Mouse (Mus musculus) monocyte, adult 2 months (primary cell): Measurements from ENCODE around the gene Kcne1.

Experiments used
- DNase-seq, 2 experiments: peaks; one replicate each; pipeline ENCODE4 v3.0.0; 2022; ENCODE audit warnings: low spot score in 2 of 2, low read depth in 1 of 2

Gene Kcne1

DNA sequence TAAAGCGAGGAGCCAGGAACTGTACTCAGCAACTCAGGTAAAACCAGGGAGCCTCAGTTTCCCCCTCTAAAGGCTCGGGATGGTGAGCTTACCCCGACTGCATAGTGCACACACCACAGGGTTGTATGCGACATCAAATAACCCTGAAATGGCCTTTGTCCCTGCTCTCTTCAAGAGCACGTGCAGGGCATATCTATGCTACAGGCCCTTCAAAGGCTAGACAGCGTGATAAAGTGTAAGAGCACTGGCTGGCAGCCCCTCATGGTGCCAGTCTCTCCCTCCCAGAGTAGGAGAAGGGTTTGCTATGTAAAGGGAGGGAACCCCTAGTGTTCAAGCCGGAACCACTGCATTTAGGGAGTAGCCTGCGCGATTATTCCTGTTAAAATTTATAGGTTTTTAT, 2.2 kb downstream of the Kcne1 start:
- no peak for DNase-seq

DNA sequence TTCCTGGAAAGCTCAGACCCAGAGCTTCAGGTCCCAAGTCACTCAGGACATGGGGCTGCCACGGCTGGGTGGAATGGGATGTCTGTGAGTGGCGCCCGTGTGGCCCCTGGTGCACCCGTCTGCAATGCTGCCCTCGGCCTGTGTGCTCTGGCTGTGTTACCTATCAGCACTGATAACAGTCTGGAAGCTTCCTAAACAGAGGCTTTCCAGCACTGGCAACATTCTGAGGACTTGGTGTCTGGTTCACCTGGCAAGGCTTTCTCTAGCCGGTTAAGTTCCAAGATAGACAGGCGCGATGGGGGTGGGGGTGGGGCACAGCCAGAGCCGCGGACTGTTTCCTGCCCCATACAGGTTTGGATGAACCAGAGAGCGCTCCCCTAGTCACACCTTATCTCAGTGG, 3.3 kb downstream of the Kcne1 start:
- no peak for DNase-seq

DNA sequence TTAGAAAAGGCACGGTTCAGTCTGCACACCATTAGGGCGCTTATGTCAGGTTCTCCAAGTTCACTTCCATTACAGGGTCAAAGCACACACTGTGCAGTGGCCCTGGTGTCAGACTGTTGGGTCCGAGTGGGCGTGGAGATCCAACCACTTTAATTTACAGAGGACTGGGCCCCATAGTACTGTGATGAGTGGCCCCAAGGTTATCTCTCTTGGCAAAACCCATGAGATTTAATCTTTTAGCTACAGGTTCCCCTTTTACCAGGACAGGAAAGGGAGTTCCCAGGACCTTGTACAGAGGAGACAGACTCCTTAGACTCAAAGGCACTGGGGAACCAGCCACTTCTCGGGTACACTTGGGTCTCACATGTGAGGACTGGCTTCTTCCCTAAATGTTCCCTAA, 3.9 kb downstream of the Kcne1 start:
- DNase-seq = no peak

DNA sequence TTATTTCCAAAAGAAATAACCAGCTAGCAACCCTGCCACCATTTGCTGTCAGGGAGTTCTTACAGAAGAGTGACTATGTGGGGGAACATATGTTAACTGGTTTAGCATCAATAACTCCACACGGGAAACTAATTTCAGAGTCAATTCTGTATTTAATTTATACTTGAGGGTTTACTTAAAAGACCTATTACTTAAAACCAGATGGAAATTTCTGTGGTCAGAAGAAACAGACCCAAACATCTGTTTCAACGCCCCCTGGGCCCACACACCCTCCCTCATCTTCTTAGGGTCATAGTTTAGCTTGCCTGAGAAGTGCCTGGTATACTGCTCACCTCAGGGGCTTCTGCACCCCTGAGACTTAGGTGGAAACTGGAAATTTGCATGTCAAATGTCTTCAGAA, 5.4 kb downstream of the Kcne1 start:
- no peak for DNase-seq

DNA sequence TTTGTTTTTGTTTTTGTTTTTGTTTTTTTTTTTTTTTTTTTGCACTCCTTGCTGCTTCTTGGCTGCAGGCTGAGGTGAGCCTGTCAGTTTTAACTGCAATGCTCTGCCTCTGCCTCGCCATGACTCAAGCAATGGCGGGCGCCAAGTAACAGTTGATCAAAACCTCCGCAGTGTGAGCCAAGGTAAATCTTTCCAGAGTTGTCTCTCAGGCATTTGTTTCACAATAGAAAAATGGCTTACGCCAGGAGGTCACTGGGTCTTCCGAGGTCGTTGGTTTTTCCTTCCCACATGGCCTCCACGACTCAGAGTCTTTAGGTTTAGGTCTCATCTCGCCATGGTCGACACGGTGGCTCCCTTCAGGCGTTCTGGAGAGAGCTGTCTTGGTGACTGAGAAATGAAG, 6.0 kb downstream of the Kcne1 start:
- no peak for DNase-seq

DNA sequence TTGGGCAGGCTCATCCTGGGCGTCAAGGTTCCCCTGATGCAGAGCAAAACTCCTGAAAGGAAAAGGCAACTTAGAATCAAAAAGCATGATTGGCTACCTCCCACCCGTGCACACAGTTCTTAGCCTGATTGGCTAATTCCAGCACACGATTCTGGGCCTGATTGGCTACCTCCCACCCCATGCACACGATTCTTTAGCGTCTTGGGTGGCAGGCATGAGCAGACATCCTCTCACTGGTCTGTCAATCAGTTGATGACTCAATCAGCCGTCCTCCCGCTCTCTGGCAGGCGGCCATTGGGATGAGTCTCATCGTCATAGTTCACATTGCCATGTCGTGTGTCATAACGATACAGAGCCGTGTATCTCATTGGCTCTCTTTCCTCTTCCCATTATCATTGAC, 10.3 kb downstream of the Kcne1 start:
- DNase-seq = no peak

DNA sequence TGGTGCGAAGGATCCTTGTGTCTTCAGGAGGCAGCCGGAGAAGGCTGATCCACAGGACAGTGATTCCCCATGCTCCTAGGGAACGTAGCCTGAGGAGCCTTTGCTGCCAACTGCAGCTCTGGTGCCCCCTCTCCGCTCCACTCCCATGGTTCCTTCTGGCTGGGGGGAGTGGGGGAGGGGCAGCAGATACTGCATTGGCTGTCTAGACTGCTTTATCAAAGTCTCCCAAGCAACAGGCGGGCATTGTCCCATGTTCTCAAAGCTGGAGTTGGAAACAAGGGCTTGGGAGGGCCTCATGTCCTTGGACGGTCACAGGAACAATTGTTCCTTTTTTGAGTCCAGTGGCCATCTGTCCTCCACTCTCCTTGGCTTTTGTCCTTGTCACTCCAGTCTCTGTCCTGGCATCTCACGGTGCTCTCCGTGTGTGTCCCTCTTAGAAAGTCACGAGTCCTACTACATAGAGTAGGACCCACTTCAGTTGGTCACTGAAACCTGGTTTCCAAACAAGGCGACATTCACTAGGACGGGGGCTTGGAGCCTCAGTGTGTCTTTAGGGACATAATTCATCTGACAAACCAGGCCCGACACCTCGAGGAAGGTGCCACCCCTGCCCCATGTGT, 12.9 kb downstream of the Kcne1 start:
- no peak for DNase-seq

DNA sequence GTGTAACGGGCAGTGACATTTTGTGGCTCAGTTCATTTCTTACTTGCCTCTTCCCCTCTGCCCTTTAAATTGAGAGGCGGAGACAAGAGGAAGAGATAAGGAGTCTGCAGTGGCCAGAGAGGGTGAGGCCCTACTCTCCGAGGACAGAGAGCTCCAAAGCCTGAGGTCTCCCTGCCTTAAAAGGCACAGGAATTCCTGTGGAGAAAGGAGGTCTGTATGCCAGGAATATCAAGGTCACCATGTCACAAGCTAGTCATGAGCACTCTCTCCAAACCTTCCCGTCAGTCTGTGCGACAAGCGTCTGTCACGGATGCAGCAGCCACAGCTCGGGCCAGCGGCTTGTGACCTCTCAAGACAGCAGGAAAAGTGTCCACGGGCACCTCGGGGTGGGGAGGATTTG, 14.1 kb downstream of the Kcne1 start:
- no peak for DNase-seq

DNA sequence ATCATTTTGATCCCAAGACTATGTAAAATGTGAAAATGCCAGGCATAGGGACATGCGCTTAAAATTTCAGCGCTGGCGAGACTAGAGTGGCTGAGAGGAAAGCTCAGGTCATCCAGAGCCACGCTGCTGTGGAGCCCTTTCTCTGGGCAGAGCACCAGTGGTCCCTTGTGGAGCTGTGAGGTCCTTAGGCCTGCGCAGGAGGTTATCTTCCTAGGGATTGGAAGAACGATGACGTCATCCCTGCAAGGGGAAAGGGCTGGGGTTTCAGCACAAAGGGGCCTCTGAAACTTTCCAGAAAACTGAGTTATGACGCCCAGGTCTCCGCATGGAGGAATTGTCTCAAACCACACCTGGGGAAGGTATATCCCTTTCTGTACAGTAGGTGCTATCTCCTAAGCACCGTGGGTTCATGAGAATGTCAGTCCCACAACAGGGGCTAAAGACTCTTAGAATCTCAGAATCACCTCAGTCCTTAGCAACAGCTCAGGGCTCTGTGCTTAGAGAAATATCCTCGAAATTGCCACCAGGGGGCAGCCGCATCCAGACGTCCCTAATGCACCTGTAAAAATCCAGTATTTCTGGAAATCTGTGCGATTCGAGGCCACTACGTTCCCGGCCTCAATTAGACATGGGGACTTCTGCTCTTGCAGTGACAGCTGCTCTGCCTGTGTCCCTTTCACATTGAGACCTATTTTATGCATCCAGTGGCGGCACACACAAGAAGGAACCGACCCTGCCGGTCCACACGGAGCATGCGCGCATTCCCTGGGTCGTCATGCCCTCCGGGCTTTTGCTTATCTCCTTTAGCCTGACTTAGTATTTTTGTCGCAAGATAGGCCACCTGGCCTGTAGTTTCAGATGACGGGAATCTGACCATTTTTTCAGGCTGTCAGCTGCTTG, 18.4 kb downstream of the Kcne1 start:
- DNase-seq = peak in 1 of 2 experiments; percentile 1

DNA sequence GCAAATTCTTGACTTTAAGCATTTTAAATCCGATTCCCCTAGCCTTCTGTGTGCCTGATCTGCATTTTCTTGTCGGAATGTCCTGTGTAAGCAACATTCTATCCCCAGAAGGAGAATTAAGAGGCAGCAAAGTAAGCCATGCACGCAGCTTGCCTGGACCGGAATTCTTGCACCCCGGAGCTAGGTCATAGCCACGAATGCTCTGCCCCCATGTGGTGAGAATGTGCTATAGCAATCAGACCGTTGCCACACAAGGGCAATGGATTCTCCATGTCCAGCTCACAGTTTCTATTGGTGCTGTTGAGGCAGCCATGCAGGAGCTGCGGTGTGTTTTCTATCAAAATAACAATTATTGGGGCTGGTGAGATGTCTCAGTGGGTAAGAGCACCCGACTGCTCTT, 23.0 kb downstream of the Kcne1 start:
- peak in 1 of 2 experiments; percentile 14 for DNase-seq

DNA sequence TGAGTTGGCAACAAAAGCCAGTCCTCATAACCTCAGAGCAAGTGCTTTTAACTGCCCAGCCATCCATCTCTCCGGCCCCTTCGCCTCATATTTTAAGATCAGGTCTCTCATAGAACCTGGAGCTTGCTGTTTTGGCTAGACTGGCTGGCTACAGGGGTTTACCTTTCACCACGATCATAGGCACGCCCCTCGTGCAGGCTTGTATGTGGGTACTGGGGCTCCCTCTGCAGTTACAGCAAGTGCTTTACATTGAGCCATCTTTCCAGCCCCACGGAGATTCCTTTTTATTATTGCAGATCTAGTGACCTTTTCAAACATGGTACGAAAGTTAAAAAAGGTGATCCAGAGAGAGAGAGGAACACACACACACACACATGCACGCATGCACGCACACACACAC, 24.7 kb downstream of the Kcne1 start:
- DNase-seq = no peak

DNA sequence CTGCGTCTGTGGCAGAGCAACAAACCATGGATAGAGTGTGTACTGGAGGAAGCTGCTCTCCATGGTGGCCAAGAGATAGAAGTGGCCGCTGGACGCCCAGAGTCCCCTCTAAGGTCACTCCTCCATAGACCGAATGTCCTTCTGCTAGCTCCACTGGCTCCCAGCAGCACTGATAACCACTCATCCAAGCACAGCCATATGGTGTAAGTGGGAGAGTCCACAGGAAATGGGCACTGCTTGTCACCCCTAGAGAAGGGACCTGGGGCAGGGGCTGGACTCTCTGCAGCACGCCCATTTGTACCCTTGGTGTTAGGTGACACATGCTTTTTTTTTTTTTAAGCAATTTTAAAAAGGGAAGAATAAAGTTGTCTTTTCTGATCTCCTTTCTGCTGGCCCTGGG, 28.3 kb downstream of the Kcne1 start:
- no peak for DNase-seq

DNA sequence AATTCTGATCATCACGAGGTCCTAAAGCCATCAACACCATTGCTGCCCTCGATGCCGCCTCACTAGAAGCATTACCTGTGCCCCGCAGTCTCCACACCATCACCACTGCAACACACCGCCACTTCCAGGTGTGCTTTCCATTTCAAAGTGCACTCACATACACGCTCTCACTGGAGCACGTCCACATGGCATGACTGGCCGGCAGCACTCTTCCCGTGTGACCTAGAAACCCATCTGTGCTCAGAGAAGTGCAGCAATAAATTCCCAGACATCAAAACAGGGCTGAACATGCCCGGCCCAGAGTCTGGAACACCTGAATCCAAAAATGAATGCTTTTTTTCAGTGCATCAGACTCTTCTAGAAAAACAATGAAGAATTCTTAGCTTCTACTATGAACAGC, 31.4 kb downstream of the Kcne1 start:
- no peak for DNase-seq

DNA sequence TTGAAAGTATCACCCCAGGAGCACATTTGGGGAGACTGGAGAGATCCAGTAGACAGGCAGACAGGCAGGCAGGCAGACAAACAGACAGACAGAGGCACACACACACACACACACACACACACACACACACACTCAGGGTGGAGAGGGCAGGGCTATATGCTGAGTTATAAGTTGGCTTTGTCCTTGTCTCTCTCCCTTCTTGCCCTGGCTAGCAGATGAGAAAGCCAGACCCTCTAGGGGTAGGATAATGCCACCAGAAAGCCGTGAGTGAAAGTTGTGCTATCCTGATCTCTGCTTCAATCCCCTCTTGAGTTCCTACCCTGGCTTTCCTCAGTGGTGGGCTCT, 34.2 kb downstream of the Kcne1 start:
- no peak for DNase-seq

DNA sequence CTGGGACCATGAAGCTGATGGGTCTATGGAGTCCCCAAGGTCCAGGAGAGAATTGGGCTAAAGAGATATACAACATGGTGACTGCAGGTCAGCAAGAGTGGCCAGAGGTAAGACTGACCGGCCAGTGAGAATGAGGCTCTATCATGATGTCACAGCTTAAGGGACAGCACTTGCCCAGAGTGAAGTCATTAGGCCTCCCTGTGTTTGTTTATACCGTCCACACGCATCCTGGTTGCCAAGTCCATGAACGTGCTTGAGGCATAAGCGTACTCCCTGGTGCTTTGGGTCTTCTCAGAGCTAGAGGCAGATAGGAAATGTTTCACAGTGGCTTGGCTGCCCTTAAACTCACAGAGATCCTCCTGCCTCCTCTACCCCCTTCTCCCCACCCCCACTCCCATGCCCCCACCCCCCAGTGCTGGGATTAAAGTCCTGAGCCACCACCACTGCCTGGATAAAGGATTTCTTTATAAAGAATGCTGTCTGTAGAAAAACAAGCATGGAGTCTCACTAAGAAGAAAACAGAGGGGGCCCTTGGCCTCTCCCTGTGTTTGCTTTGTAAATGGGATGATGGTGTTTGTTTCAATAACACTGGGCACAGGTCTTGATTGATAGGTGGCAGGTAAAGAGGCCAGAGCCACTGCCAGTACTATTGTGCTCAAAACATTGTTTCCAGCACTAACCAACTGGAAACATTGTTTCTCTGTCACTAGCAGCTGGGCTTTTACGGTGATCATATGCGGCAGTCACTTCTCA, 34.8 kb downstream of the Kcne1 start:
- DNase-seq = no peak

DNA sequence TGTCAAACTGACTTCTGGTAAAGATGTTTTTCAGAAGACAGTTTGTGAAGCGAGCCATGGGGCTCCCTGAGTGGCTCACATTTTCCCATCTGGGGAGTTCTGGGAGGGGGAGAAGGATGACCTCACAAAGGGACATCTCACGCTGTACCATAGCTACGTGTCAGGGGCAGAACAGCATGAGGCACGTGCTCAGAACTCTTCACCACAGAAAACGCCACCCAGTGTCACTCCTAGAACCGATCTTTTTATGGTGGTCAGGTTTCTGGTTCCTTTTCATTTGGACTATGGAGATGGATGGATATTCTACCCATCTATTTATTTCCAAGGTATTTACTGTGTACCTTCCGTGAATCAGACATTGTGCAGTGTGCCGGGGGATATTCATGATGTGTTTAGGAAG, 37.9 kb downstream of the Kcne1 start, which contains the start of gene Fam243:
TSS of gene Fam243 (minus strand) at position 101 of the 400 bp plus-strand sequence.
- no peak for DNase-seq

DNA sequence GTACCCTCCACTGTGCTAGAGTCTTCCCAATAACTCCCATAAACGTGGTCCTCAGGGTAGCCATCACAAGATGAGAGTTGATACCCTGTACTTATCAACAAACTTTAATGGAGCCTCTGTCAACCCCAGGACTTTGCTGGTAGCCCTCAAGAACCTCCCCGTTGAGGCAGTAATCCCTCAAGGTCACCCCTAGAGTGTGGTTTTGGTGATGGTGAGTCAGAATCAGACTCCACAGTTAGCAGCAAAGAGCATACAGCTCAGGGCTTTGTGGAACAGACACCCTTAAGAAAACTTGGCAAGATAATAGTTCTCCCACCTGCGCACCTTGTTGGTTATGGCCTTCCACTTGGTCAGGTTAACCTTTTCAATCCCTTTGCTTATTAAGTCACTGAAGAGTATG, 38.9 kb downstream of the Kcne1 start:
- DNase-seq = no peak

DNA sequence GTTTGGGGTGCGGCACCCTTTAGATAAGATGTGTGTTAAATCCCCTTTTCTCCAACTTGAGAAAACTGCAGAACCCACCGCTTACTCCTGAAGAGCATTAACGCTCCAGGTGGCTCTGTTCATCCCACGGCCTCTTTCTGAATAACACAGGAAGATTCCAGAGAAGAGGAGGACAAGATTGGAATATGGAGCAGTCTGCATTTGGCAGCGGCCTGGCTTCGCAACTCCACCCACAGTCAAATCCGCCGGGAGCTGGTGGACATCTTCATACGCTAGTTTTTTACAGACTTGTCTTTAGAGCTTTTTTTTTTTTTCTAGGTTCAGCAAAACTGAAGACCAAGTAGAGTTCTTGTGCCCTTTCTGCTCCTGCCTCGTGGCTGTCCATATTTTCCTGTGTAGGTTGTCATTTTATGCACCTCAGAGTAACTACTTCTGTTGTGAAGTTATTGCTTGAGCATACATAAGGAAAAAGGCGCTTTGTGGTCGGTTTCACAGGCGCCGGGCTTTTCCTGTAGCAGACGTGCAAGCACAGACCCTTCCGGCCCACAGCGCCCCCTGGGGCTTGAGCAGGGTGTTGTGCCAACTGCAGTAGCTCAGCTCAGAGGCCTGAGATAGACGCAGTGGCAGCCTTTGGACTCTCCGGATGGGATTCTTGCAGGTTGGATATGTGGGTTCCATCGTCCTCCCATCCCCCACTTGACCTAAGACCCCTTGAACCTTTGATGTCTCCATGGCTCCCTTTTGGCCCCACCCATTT, 39.7 kb downstream of the Kcne1 start:
- DNase-seq = peak; percentile 9 to 24

DNA sequence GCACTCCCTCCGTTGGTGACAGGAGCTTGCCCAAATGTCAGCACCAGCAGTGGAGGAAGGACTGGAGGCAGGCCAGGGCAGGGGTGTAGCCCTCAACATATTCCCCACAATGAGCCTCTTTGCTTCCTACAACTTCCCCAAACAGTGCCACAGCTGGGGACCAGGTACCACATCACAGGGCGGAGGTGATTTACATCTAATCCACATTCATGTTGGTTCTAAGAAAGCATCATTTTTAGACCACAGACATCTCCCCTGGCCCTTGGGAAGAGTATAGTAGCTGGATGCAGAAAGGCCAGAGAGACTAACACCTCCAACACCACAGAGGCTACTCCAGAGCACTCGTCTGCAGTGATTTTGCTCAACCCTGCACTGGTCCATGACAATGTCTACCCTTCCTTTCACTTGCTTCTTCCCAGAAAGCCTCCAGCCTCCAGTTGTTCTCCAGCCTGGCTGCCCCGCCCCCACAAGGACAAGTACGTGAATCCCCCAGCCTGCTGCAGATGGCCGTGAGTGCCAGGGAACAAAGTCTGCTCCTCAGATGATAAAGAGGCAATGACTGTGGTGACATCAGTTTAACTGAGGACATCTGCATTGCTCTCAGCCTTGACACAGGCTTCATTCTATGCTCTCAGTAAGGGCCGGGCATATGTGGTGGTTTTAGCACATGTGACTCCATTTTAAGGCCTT, 43.1 kb downstream of the Kcne1 start:
- DNase-seq = no peak

DNA sequence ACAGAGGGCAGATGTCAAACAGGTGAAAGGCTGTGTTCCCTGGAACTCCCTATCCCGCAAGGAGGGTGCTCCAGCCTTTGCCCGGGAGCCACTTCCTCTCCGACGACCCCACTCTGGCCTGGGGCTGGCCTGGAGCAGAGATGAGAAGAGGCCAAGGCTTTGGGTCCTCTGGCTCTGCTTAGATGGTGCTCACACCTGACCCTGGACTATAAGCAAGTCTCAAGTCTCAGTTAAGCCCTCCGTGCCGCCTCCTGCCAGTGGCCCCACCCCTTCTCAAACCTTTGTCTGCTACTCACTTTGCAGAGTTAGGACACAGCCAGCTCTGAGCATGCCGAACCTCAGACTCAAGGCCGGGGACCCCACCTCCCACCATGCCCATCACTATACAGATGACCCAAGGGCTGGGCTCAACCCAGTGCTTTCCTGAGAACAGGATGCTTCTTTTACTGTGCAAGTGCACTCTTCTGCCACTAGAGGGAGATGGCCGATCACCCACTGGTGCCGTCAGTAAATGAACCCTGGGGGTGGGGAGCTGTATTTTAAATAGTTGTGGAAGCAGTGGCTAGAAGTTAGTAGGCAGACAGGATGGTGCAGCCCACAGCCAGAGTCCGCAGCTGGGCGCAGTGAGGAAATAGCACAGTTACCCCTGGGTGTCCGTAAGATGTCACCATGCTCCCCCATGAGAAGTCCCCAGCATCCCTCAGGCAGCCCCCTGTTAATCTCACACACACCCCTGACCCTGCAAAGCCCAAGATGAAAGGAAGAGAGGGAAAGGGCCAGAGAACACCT, 45.1 kb downstream of the Kcne1 start:
- no peak for DNase-seq
